Mouse (Mus musculus): ENCODE results near the gene Fetub.

- TF ChIP-seq GATA1 (IDR thresholded peaks at IDR 0.05; ENCODE audit: low read length), result no peak
- TF ChIP-seq TAL1 (IDR thresholded peaks at IDR 0.05; ENCODE audit: low read length), result no peak
These were observed 654 bp downstream of the Fetub start for GRCm38 (mm10) chr16:22918664-22919312.

Measured in erythroblast, embryonic 14.5 days (primary cell).